Mouse (Mus musculus) forebrain, postnatal 0 days (tissue): ENCODE data around the gene Tle2. TPM values are rescaled to one million over a fixed set of nuclear protein-coding genes. Genes with fewer than 3 reads are reported as not detected.

ENCODE experiments used
- ATAC-seq: fragments of 200-750 bp; cut with Nextera tagmentation; 2 replicates; pipeline ENCODE4 v1.8.0; 2017; ENCODE audit warnings: mild to moderate bottlenecking, moderate library complexity
- DNase-seq: peaks from one replicate; pipeline ENCODE4 v3.0.0-alpha.2; 2015
- H3K27ac ChIP-seq: fragments of 300-500 bp; sonication (generic); 2 replicates; pipeline ENCODE4 v1.5.1; 2014; ENCODE audit warnings: low read depth, mild to moderate bottlenecking, antibody characterized with exemption, low read length, moderate library complexity, mixed read lengths
- H3K27me3 ChIP-seq: fragments of 300-500 bp; sonication (generic); 2 replicates; pipeline ENCODE4 v1.6.1; 2014; ENCODE audit warnings: mild to moderate bottlenecking, low read length, mixed read lengths; ENCODE audit not compliant: insufficient read depth
- H3K36me3 ChIP-seq: fragments of 300-500 bp; sonication (generic); 2 replicates; pipeline ENCODE4 v1.6.1; 2014; ENCODE audit warnings: mild to moderate bottlenecking, moderate library complexity; ENCODE audit not compliant: insufficient read depth
- H3K4me1 ChIP-seq: fragments of 300-500 bp; sonication (generic); 2 replicates; pipeline ENCODE4 v1.6.1; 2014; ENCODE audit warnings: antibody characterized with exemption; ENCODE audit not compliant: insufficient read depth
- H3K4me2 ChIP-seq: fragments of 300-500 bp; sonication (generic); 2 replicates; pipeline ENCODE4 v1.6.1; 2014; ENCODE audit warnings: low read depth, mild to moderate bottlenecking, moderate library complexity
- H3K4me3 ChIP-seq: fragments of 300-500 bp; sonication (generic); 2 replicates; pipeline ENCODE4 v1.5.1; 2014; ENCODE audit warnings: low read depth, low read length, mixed read lengths
- H3K9ac ChIP-seq: fragments of 300-500 bp; sonication (generic); 2 replicates; pipeline ENCODE4 v1.6.1; 2014; ENCODE audit warnings: mild to moderate bottlenecking
- H3K9me3 ChIP-seq: fragments of 300-500 bp; sonication (generic); 2 replicates; pipeline ENCODE4 v1.6.1; 2016; ENCODE audit warnings: low read length
- CTCF ChIP-seq: sonication (generic); IDR thresholded peaks from 2 replicates; pipeline ENCODE4 v1.5.1; 2016; ENCODE audit warnings: antibody characterized with exemption, control low read depth, low read depth
- WGBS: fragments of 180-500 bp; shearing (Covaris S2); extraction: QIAGEN DNeasy Blood & Tissue Kit; methylation state at CpG from one replicate; pipeline ENCODE4 v1.1.7; 2014; 5-methylcytosine and 5-hydroxymethylcytosine counted together
- polyA plus RNA-seq: library from polyadenylated mRNA; unstranded; fragments of >200 nt; fragmentation: Nextera tagmentation; extraction: Ambion mirVana; gene quantifications from 2 replicates; pipeline ENCODE4 v1.2.1, GENCODE M21; 2015
- total RNA-seq: library from RNA; depleted of rRNA; stranded (reverse); fragments of >200 nt; gene quantifications from 2 replicates; pipeline ENCODE4 v1.2.3, GENCODE M21; 2014; rRNA removed

Gene Tle2
- total RNA-seq (20.5 and 25.6 TPM in 2 replicates), polyA plus RNA-seq (21.0 and 30.5 TPM in 2 replicates)

DNA sequence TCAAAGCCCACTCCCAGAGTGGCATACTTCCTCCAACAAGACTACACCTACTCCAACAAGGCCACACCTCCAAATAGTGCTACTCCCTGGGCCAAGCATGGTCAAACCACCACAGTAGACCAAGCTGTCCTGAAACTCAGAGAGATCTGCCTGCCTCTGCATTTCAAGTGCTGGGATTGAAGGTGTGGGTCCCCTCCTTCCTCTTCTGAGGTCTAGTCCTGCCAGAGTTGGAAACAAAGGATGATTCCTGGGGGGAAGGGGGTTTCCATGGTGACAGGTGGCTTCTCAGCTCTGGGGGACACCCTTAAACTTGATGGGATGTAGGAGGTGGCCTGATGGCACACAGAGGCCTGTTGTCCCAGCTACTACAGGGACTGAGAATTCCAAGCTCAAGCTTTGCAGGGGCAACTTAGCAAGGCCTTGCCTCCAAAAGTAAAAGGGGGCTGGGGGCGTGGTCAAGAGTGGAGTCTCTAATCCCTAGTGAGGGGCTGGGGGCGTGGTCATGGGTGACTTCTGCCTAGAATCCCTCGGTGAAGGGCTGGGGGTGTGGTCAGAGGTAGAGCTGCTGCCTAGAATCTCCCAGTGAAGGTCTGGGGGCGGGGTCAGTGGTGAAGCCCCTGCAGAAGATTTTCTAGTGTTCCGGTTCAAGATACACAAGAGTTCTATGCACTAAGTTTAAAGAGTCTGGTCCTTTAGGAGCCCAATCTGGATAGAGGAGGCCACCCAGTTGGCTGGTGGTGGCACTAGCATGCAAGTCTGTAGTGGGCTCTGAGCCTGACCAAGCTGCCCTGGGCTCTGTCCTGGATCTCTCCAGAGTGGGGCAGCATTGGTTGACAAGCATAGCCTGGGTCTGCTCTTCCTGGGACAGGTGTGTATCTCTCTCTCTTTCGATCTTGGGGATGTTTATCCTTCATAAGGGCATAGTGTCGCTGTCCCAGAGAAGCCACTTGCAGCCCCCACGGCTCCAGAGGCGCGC is at the start of gene Tle2:
Tle2 (plus strand) TSS at position 481 of the 976 bp plus-strand sequence.
- H3K9ac ChIP-seq = peak within 1 kb of the TSS; percentile 62
- WGBS = 16% methylated on average over 10 of the region's 10 CpGs
- H3K4me3 ChIP-seq = peak within 1 kb of the TSS; percentile 60
- no peak within 1 kb of the TSS for H3K27ac ChIP-seq
- H3K4me1 ChIP-seq = peaks cover 22% of the 10 kb centered on the region
- DNase-seq = no peak
- H3K9me3 ChIP-seq = no peaks in the 10 kb centered on the region
- peak within 1 kb of the TSS; percentile 74 for H3K4me2 ChIP-seq
- H3K27me3 ChIP-seq = peaks cover 15% of the 10 kb centered on the region
- no peak for ATAC-seq
- no peak for TF ChIP-seq CTCF
- no peaks in the 10 kb centered on the region for H3K36me3 ChIP-seq

DNA sequence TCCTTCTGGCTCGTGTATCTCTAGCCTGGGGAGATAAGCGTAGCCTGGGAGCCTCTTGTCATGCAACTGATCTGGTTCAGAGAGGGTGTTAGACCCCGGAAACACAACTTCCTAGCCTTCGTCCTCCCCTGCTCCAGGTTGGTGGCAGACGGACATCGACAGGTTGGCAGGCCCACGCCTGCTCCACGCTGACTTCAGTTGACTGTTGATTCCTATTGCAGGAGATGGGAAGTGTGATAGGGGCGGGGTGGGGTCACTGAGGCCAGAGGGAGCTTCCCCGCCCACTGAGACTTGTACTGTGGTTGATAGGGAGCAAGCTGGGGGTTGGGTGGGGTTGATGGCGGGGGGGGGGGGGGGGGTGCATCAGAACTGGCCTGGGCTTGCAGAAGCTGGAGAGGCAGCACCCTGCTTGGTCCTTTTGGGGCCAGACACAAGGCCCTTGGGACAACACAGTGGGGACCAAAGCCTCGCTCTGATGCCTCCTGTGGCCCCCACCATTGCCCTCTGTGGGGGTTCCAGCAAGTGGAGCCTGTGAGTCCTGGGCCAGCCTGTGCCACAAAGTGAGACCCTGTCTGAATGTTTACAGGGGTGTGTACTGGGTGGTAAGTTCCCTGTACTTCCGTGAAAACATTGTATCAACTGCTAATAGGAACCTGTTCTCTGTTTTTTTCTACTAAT is 49.2 kb upstream of the Tle2 start:
- Histone ChIP-seq H3K27me3 (no peaks in the 10 kb centered on the region), H3K4me3 (no peak overlapping the region), H3K36me3 (peaks cover 25% of the 10 kb centered on the region), H3K9ac (no peak overlapping the region), H3K4me1 (no peaks in the 10 kb centered on the region), H3K9me3 (no peaks in the 10 kb centered on the region), H3K27ac (no peak overlapping the region), H3K4me2 (no peak overlapping the region)
- DNase-seq (no peak), ATAC-seq (no peak)
- WGBS = 75% methylated on average over 12 of the region's 13 CpGs
- TF ChIP-seq CTCF = no peak

DNA sequence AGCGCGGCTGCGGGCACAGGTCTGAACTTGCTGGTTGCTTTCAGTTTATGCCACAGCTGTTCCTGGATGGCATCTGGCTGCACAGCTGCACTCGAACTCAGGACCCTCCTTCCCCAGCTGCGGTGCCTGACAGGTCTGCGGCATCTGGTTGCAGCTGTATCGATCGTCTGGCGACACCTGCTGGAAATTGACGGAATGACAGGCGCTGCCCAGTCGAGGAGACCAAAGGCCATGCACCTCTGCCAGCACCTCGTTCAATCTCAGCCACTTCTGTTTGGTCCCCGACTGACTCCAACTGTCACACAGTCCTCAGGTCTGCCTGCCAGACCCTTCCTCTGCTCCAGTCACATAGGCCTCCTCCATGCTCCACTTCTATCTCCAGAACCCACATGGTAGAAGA is 47.6 kb upstream of the Tle2 start:
- H3K36me3 ChIP-seq = peaks cover 33% of the 10 kb centered on the region
- peak; percentile 83 for TF ChIP-seq CTCF
- no peak overlapping the region for H3K27ac ChIP-seq
- H3K27me3 ChIP-seq = no peaks in the 10 kb centered on the region
- 14% methylated on average over 14 of the region's 14 CpGs for WGBS
- H3K9me3 ChIP-seq = no peaks in the 10 kb centered on the region
- no peak overlapping the region for H3K4me3 ChIP-seq
- no peak for ATAC-seq
- no peaks in the 10 kb centered on the region for H3K4me1 ChIP-seq
- no peak overlapping the region for H3K4me2 ChIP-seq
- no peak overlapping the region for H3K9ac ChIP-seq
- peak; percentile 63 for DNase-seq

DNA sequence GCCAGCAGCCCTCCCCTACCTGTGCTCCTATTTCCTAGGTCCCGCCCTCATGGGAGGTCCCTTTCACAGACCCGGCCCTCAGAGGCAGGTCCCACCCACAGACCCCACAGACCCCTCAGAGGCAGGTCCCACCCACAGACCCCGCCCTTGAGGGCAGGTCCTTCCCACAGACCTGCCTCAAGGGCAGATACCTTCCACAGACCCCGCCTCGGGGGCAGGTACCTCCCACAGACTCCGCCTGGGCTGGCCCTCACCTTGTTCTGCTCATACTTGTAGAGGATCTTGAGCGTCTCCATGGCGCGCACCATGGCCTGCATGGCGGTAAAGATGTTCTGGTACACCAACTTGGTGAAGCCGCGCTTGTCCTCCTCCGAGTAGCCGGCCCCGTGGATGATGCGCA is 39.5 kb upstream of the Tle2 start:
- WGBS = 73% methylated on average over 16 of the region's 16 CpGs
- Histone ChIP-seq H3K36me3 (peaks cover 25% of the 10 kb centered on the region), H3K9ac (no peak overlapping the region), H3K27ac (no peak overlapping the region), H3K4me2 (no peak overlapping the region), H3K27me3 (no peaks in the 10 kb centered on the region), H3K4me1 (no peaks in the 10 kb centered on the region), H3K4me3 (no peak overlapping the region), H3K9me3 (no peaks in the 10 kb centered on the region)
- no peak for TF ChIP-seq CTCF
- ATAC-seq (no peak), DNase-seq (no peak)

DNA sequence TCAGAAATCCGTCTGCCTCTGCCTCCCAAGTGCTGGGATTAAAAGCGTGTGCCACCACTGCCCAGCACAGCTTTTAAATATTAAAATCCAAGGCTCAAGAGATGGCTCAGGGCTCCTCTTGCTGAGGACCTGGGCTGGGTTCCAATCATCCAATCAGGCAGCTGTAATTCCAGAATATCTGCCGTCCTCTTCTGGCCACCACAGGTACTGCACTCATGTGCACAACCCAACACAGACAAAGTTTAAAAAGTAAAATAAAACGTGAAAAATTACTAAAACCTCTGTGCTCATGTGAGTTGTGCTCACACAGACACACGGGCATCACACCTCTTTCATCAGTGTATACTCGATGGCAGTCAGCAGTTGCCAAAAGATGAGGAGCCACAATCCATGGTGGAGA is 37.6 kb upstream of the Tle2 start:
- H3K27me3 ChIP-seq = no peaks in the 10 kb centered on the region
- peak; percentile 57 for TF ChIP-seq CTCF
- no peak for DNase-seq
- H3K9me3 ChIP-seq = no peaks in the 10 kb centered on the region
- no peak overlapping the region for H3K4me2 ChIP-seq
- 84% methylated on average over 6 of the region's 6 CpGs for WGBS
- no peak overlapping the region for H3K9ac ChIP-seq
- H3K36me3 ChIP-seq = peaks cover 14% of the 10 kb centered on the region
- H3K4me3 ChIP-seq = no peak overlapping the region
- H3K4me1 ChIP-seq = no peaks in the 10 kb centered on the region
- no peak for ATAC-seq
- no peak overlapping the region for H3K27ac ChIP-seq

DNA sequence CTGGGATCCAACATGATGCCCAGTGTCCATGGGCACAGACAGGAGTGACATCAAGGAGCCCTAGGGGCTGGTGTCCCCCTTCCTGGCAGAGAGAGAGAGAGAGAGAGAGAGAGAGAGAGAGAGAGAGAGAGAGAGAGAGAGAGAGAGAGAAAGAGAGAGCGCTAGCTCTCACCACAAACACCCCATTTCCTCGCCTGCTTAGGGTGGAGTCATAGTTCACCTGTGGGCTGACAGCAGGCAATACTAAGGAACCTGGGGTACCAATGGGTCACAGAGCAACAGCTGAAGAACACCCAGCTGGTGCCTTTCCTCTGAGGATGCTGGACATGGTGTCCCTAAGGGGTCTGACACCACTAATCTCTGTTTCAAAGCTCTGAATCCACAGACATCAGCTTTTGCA is 36.9 kb upstream of the Tle2 start:
- ATAC-seq = no peak
- no peaks in the 10 kb centered on the region for H3K4me1 ChIP-seq
- 94% methylated on average over 2 of the region's 2 CpGs for WGBS

More for the DNA sequence above, 36.9 kb upstream of the Tle2 start:
- TF ChIP-seq CTCF = no peak
- H3K4me2 ChIP-seq = no peak overlapping the region
- H3K4me3 ChIP-seq = no peak overlapping the region
- H3K36me3 ChIP-seq = peaks cover 10% of the 10 kb centered on the region
- no peak overlapping the region for H3K9ac ChIP-seq
- no peaks in the 10 kb centered on the region for H3K27me3 ChIP-seq
- no peaks in the 10 kb centered on the region for H3K9me3 ChIP-seq
- no peak for DNase-seq
- H3K27ac ChIP-seq = no peak overlapping the region
